Mouse (Mus musculus): ENCODE results near the gene Rasgrp4. TPM values are rescaled to one million over a fixed set of nuclear protein-coding genes. Genes with fewer than 3 reads are reported as not detected.

Rasgrp4 gene
- polyA plus RNA-seq, 1 experiment from 2014 or later: 0.25 TPM

GRCm38 (mm10) chr7:29168791-29169230 lies 34.2 kb downstream of the Rasgrp4 start:
- peak overlapping the region; percentile 50 for H3K4me2 ChIP-seq (ENCODE audit: low read depth, severe bottlenecking)
- under 1% methylated on average over 14 of the region's 14 CpGs for WGBS
- ATAC-seq (ENCODE audit: insufficient number of reproducible peaks, low FRiP score, low TSS enrichment, low read depth) (peak; percentile 18; the same call in 1 of the 2 replicates), DNase-seq (ENCODE audit: low spot score) (peak; percentile 66)
- H3K27ac ChIP-seq (replicated peaks; ENCODE audit: low read depth, low read length): no peak overlapping the region
- peaks cover 36% of the 10 kb centered on the region for H3K27me3 ChIP-seq (ENCODE audit: control insufficient read depth, insufficient read depth, low read length)
- H3K9ac ChIP-seq (ENCODE audit: low read length): peak overlapping the region; percentile 56
- H3K36me3 ChIP-seq (ENCODE audit: control insufficient read depth, insufficient read depth, low read length): peaks cover 4% of the 10 kb centered on the region
- H3K4me3 ChIP-seq (ENCODE audit: low read depth, low read length): peak overlapping the region; percentile 61
- no peaks in the 10 kb centered on the region for H3K9me3 ChIP-seq (ENCODE audit: control insufficient read depth, low read length)
- H3K4me1 ChIP-seq (ENCODE audit: control insufficient read depth, insufficient read depth, low read length): peaks cover 12% of the 10 kb centered on the region

DNA sequence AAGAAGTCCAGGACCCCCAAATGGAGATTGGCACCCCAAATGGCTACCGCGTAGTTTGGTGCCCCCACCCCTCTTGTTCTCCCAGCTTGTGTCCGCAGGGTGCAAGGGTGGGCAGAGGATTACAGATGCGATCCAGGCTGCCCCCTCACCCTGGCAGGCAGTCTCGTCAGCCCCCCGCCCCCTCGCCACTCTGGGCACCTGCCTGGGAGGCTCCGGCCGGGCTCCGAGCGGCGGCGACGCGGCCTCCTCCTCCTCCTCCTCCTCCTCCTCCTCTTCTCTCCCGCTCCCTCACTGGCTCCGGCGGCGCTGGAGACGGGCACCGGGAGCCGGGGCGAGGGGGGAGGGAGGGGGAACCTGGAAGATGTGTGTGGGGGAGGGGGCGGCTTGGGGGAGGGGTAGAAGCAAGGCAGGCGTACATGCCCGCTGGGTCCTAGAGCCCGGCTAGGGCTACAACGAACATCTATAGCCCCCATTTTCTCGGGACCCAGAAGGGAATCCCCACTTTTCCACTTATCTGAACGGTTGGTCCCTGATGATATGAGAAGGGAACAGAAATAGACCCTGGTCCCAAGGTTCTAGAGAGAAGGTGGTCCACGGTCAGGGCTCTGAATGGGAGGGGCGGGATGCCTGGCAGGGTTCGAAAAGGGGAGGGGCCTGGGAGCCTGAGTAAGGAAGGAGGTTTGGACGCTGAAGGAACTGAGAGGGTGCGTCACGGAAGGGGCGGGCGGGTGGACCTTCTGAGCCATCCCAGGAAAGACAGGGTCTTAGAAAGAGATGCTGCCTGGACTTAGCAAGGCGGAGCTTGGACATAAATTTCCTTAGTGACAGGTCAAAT lies 34.8 kb downstream of the Rasgrp4 start:
- H3K27me3 ChIP-seq (ENCODE audit: control insufficient read depth, insufficient read depth, low read length): peaks cover 39% of the 10 kb centered on the region

GRCm38 (mm10) chr7:29170066-29170754 lies 35.6 kb downstream of the Rasgrp4 start, which contains the start of the genes Ggn and Spred3:
TSS of gene Ggn (plus strand) at chr7:29170210.
TSS of gene Spred3 (minus strand) at chr7:29170411.
- ATAC-seq (ENCODE audit: insufficient number of reproducible peaks, low FRiP score, low TSS enrichment, low read depth) (peak; percentile 48), DNase-seq (ENCODE audit: low spot score) (peak; percentile 70)
- peaks cover 11% of the 10 kb centered on the region for H3K36me3 ChIP-seq (ENCODE audit: control insufficient read depth, insufficient read depth, low read length)
- no peaks in the 10 kb centered on the region; the same call in 1 of the 2 replicates for H3K9me3 ChIP-seq (ENCODE audit: control insufficient read depth, low read length)
- 2% methylated on average over 30 of the region's 30 CpGs for WGBS
- H3K4me1 ChIP-seq (ENCODE audit: control insufficient read depth, insufficient read depth, low read length): peaks cover 12% of the 10 kb centered on the region
- H3K4me2 ChIP-seq (ENCODE audit: low read depth, severe bottlenecking): peak within 1 kb of the TSS; percentile 50
- H3K27ac ChIP-seq (replicated peaks; ENCODE audit: low read depth, low read length): no peak within 1 kb of the TSS
- H3K4me3 ChIP-seq (ENCODE audit: low read depth, low read length): peak within 1 kb of the TSS; percentile 61
- H3K9ac ChIP-seq (ENCODE audit: low read length): peak within 1 kb of the TSS; percentile 56
- peaks cover 41% of the 10 kb centered on the region for H3K27me3 ChIP-seq (ENCODE audit: control insufficient read depth, insufficient read depth, low read length)

More for the DNA sequence above, 34.8 kb downstream of the Rasgrp4 start:
- peak overlapping the region; percentile 61 for H3K4me3 ChIP-seq (ENCODE audit: low read depth, low read length)
- no peaks in the 10 kb centered on the region; the same call in 1 of the 2 replicates for H3K9me3 ChIP-seq (ENCODE audit: control insufficient read depth, low read length)
- H3K27ac ChIP-seq (replicated peaks; ENCODE audit: low read depth, low read length): no peak overlapping the region
- peak overlapping the region; percentile 50 for H3K4me2 ChIP-seq (ENCODE audit: low read depth, severe bottlenecking)
- H3K36me3 ChIP-seq (ENCODE audit: control insufficient read depth, insufficient read depth, low read length): peaks cover 7% of the 10 kb centered on the region
- WGBS: 0% methylated on average over 31 of the region's 39 CpGs
- DNase-seq (ENCODE audit: low spot score) (peak; percentile 87), ATAC-seq (ENCODE audit: insufficient number of reproducible peaks, low FRiP score, low TSS enrichment, low read depth) (peak; percentile 67)
- H3K9ac ChIP-seq (ENCODE audit: low read length): peak overlapping the region; percentile 56
- H3K4me1 ChIP-seq (ENCODE audit: control insufficient read depth, insufficient read depth, low read length): peaks cover 12% of the 10 kb centered on the region

DNA sequence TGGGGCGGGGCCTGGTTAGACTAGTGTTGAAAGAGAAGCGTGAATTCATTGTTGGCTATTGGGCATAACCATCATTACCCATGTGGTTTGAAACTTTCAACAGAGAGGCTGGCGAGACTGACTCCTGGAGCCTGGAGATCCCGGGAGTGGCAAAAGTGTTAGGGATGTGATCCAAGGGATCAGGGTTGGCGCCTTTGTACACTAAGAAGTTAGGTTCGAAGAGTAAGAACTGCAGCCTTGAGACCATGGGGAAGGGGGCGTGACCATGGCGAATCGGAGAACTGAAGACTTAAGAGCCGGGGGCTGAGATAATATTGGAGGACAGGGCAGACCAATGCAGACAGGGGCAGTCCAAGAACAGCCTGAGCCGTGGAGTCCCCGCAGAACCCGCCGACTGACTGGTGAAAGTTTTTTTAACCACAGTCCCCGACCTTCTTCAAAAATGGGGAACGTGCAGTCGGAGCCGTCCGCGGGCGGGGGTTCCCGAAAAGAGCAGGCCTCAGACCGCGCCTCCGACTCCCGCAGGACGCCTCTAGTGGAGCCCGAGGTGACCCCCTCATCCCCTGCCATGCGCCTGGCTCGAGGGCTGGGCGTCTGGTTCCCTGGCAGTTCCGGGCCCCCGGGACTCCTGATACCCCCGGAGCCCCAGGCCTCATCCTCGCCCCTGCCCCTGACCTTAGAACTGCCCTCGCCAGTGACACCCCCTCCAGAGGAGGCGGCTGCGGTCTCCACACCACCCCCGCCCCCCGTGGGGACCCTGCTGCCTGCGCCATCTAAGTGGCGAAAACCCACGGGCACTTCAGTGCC lies 36.3 kb downstream of the Rasgrp4 start:
- H3K4me1 ChIP-seq (ENCODE audit: control insufficient read depth, insufficient read depth, low read length): peaks cover 12% of the 10 kb centered on the region
- peak overlapping the region; percentile 50 for H3K4me2 ChIP-seq (ENCODE audit: low read depth, severe bottlenecking)
- H3K36me3 ChIP-seq (ENCODE audit: control insufficient read depth, insufficient read depth, low read length): peaks cover 14% of the 10 kb centered on the region
- no peak overlapping the region for H3K27ac ChIP-seq (replicated peaks; ENCODE audit: low read depth, low read length)
- H3K27me3 ChIP-seq (ENCODE audit: control insufficient read depth, insufficient read depth, low read length): peaks cover 41% of the 10 kb centered on the region
- DNase-seq (ENCODE audit: low spot score) (peak; percentile 44), ATAC-seq (ENCODE audit: insufficient number of reproducible peaks, low FRiP score, low TSS enrichment, low read depth) (no peak)
- peak overlapping the region; percentile 30; the same call in 1 of the 2 replicates for H3K9ac ChIP-seq (ENCODE audit: low read length)
- peak overlapping the region; percentile 61 for H3K4me3 ChIP-seq (ENCODE audit: low read depth, low read length)
- no peaks in the 10 kb centered on the region; the same call in 1 of the 2 replicates for H3K9me3 ChIP-seq (ENCODE audit: control insufficient read depth, low read length)
- 3% methylated on average over 42 of the region's 43 CpGs for WGBS

- peak overlapping the region; percentile 61 for H3K4me3 ChIP-seq (ENCODE audit: low read depth, low read length)
- H3K4me1 ChIP-seq (ENCODE audit: control insufficient read depth, insufficient read depth, low read length): peaks cover 12% of the 10 kb centered on the region
- H3K9ac ChIP-seq (ENCODE audit: low read length): peak overlapping the region; percentile 22; the same call in 1 of the 2 replicates
- no peak overlapping the region for H3K27ac ChIP-seq (replicated peaks; ENCODE audit: low read depth, low read length)
- DNase-seq (ENCODE audit: low spot score): peak; percentile 43
- H3K9me3 ChIP-seq (ENCODE audit: control insufficient read depth, low read length): no peaks in the 10 kb centered on the region; the same call in 1 of the 2 replicates
- H3K36me3 ChIP-seq (ENCODE audit: control insufficient read depth, insufficient read depth, low read length): peaks cover 17% of the 10 kb centered on the region
- peaks cover 41% of the 10 kb centered on the region for H3K27me3 ChIP-seq (ENCODE audit: control insufficient read depth, insufficient read depth, low read length)
- ATAC-seq (ENCODE audit: insufficient number of reproducible peaks, low FRiP score, low TSS enrichment, low read depth): no peak
- peak overlapping the region; percentile 50 for H3K4me2 ChIP-seq (ENCODE audit: low read depth, severe bottlenecking)
- 3% methylated on average over 34 of the region's 34 CpGs for WGBS
Observed at GRCm38 (mm10) chr7:29171562-29172097, 37.0 kb downstream of the Rasgrp4 start.

GRCm38 (mm10) chr7:29172390-29173016 lies 37.9 kb downstream of the Rasgrp4 start:
- peaks cover 12% of the 10 kb centered on the region for H3K4me1 ChIP-seq (ENCODE audit: control insufficient read depth, insufficient read depth, low read length)
- peak overlapping the region; percentile 50; the same call in 1 of the 2 replicates for H3K4me2 ChIP-seq (ENCODE audit: low read depth, severe bottlenecking)
- peaks cover 40% of the 10 kb centered on the region for H3K27me3 ChIP-seq (ENCODE audit: control insufficient read depth, insufficient read depth, low read length)
- ATAC-seq (ENCODE audit: insufficient number of reproducible peaks, low FRiP score, low TSS enrichment, low read depth) (no peak), DNase-seq (ENCODE audit: low spot score) (peak; percentile 36)
- H3K9me3 ChIP-seq (ENCODE audit: control insufficient read depth, low read length): no peaks in the 10 kb centered on the region; the same call in 1 of the 2 replicates
- H3K9ac ChIP-seq (ENCODE audit: low read length): no peak overlapping the region
- peaks cover 21% of the 10 kb centered on the region for H3K36me3 ChIP-seq (ENCODE audit: control insufficient read depth, insufficient read depth, low read length)
- H3K27ac ChIP-seq (replicated peaks; ENCODE audit: low read depth, low read length): no peak overlapping the region
- 24% methylated on average over 30 of the region's 32 CpGs for WGBS
- H3K4me3 ChIP-seq (ENCODE audit: low read depth, low read length): 0 out of 2 replicates have a peak overlapping the region, but pooled peaks have one; percentile 6

DNA sequence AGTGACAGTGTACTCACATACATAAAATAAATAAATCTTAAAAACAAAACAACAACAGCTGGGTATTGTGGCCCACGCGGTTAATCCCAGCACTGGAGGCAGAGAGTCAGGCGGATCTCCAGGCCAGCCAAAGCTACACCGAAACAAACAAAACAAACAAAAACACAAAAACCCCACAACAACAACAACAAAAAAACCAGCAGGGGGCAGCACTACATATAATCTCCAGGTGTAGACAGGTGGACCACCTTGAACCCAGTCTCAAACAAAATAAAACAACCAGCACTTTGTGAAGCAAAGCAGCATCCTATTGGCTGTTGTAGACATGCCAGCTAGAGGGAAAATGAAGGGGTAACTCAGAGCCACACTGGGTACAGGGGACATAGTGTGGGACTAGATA lies 43.5 kb downstream of the Rasgrp4 start:
- peaks cover 21% of the 10 kb centered on the region for H3K36me3 ChIP-seq (ENCODE audit: control insufficient read depth, insufficient read depth, low read length)
- WGBS: 92% methylated on average over 4 of the region's 4 CpGs

More for the DNA sequence above, 43.5 kb downstream of the Rasgrp4 start:
- Histone ChIP-seq H3K9ac (ENCODE audit: low read length) (no peak overlapping the region), H3K27me3 (ENCODE audit: control insufficient read depth, insufficient read depth, low read length) (peaks cover 12% of the 10 kb centered on the region), H3K9me3 (ENCODE audit: control insufficient read depth, low read length) (no peaks in the 10 kb centered on the region; the same call in 1 of the 2 replicates), H3K27ac (replicated peaks; ENCODE audit: low read depth, low read length) (no peak overlapping the region), H3K4me3 (ENCODE audit: low read depth, low read length) (no peak overlapping the region), H3K4me2 (ENCODE audit: low read depth, severe bottlenecking) (no peak overlapping the region), H3K4me1 (ENCODE audit: control insufficient read depth, insufficient read depth, low read length) (peaks cover 10% of the 10 kb centered on the region)
- DNase-seq (ENCODE audit: low spot score) (no peak), ATAC-seq (ENCODE audit: insufficient number of reproducible peaks, low FRiP score, low TSS enrichment, low read depth) (no peak)
